Mouse (Mus musculus): ENCODE results near the gene Ust. TPM values are rescaled to one million over a fixed set of nuclear protein-coding genes. Genes with fewer than 3 reads are reported as not detected.
"Not testable (repeated sequence)": the region's sequence is repeated elsewhere in the genome, so short reads cannot be mapped to it uniquely, and the experiment has no call there.

Ust gene
- 0.54 TPM in 2 replicates for polyA plus RNA-seq (2015; fragmentation: Nextera tagmentation; extraction: Ambion mirVana)

- peak; percentile 70 for ATAC-seq (ENCODE audit: insufficient read depth)
- H3K27ac ChIP-seq (replicated peaks) = 0 out of 2 replicates have a peak within 1 kb of the TSS, but pooled peaks have one; percentile 14
- WGBS (ENCODE audit: insufficient replicate concordance) = under 1% methylated on average over 71 of the region's 78 CpGs
Observed at GRCm38 (mm10) chr10:8518141-8519013, at the start of gene Ust. TSS of gene Ust (minus strand) at chr10:8518825.

DNA sequence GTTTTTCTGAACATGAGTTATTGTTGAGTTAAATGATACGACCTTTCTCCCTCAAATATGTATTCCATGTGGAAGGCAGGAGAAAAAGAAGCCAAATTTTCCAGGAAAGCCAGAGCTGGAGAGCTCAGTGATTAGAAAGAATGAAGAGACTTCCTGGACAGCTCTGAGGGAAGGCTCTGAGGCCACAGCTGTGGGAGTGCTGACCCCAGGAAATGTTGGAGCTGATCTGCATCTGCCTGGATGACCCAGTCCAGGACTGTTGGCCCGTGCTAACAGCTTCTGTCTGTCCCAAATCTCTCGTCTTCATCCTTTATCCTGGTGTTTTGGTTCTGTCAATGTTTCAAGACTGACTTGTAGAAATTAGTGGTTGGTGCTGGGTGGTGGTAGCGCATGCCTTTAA lies 42.7 kb upstream of the Ust start:
- Histone ChIP-seq H3K27ac (replicated peaks) (no peak overlapping the region), H3K9ac (no peak overlapping the region), H3K9me3 (replicated peaks) (no peaks in the 10 kb centered on the region), H3K27me3 (no peaks in the 10 kb centered on the region), H3K4me3 (replicated peaks) (no peak overlapping the region), H3K4me1 (replicated peaks) (no peaks in the 10 kb centered on the region), H3K36me3 (replicated peaks) (no peaks in the 10 kb centered on the region), H3K4me2 (no peak overlapping the region)
- no peak for ATAC-seq (ENCODE audit: insufficient read depth)
- 42% methylated on average over 4 of the region's 4 CpGs for WGBS (ENCODE audit: insufficient replicate concordance)

More at GRCm38 (mm10) chr10:8518141-8519013, at the start of gene Ust:
- Histone ChIP-seq H3K9me3 (replicated peaks) (no peaks in the 10 kb centered on the region), H3K27me3 (peaks cover 49% of the 10 kb centered on the region), H3K36me3 (replicated peaks) (no peaks in the 10 kb centered on the region), H3K4me2 (peak within 1 kb of the TSS; percentile 67), H3K9ac (no peak within 1 kb of the TSS), H3K4me1 (replicated peaks) (no peaks in the 10 kb centered on the region), H3K4me3 (replicated peaks) (peak within 1 kb of the TSS; percentile 56)

GRCm38 (mm10) chr10:8559566-8559965 lies 40.9 kb upstream of the Ust start:
- H3K9me3 ChIP-seq (replicated peaks); H3K27me3 ChIP-seq; H3K36me3 ChIP-seq (replicated peaks); H3K9ac ChIP-seq; H3K4me3 ChIP-seq (replicated peaks); ATAC-seq (ENCODE audit: insufficient read depth); H3K4me2 ChIP-seq; H3K4me1 ChIP-seq (replicated peaks); H3K27ac ChIP-seq (replicated peaks): not testable (repeated sequence)
- WGBS (ENCODE audit: insufficient replicate concordance) = 59% methylated on average over 6 of the region's 6 CpGs

GRCm38 (mm10) chr10:8552239-8552638 lies 33.6 kb upstream of the Ust start:
- H3K4me1 ChIP-seq (replicated peaks) = not testable (repeated sequence)

DNA sequence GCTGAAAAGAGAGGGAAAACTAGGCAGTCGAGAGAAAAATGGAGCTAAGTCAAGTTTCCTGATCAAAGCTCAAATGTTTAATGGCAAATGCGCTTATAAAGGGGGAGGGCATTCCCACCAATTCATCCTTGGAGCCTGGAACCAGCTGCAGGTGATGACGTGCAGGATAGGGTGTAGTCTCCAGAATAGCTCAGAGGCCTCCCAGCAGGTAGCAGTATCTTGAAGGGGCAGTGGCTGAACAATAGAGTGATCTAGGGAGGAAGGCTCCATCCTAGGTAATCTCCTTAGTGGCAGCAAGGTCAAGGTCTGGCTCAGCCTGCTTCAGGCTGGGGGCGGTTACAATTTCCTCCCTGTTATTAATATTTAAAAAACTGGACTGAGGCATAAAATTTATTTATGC lies 33.0 kb upstream of the Ust start:
- H3K36me3 ChIP-seq (replicated peaks); ATAC-seq (ENCODE audit: insufficient read depth); H3K27ac ChIP-seq (replicated peaks); H3K9me3 ChIP-seq (replicated peaks); H3K4me1 ChIP-seq (replicated peaks); H3K4me2 ChIP-seq; H3K9ac ChIP-seq; H3K27me3 ChIP-seq; H3K4me3 ChIP-seq (replicated peaks): not testable (repeated sequence)
- 69% methylated on average over 4 of the region's 4 CpGs for WGBS (ENCODE audit: insufficient replicate concordance)

More at GRCm38 (mm10) chr10:8552239-8552638, 33.6 kb upstream of the Ust start:
- not testable (repeated sequence) for H3K36me3 ChIP-seq (replicated peaks); H3K9me3 ChIP-seq (replicated peaks); H3K4me3 ChIP-seq (replicated peaks); H3K27me3 ChIP-seq; ATAC-seq (ENCODE audit: insufficient read depth); H3K4me2 ChIP-seq; H3K9ac ChIP-seq; H3K27ac ChIP-seq (replicated peaks)

DNA sequence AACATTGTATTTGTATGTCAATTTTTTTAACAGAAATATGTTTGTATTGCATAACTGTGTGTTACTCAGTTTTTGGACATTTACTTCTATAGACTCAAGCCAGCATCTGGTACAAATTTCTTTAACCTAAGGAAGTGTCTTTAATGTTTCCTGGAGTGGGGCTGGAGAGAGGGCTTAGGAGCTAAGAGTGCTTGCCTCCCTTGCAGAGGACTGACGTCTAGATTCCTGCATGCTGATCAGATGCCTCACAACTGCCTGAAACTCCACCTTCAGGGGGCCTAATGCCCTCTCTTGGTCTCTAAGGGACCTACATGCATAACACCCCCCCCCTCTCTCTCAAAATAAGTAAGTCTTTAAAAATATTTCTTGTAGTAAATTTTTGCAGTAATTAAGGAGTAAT lies 22.9 kb upstream of the Ust start:
- ATAC-seq (ENCODE audit: insufficient read depth) = no peak
- Histone ChIP-seq H3K4me2 (no peak overlapping the region), H3K27me3 (no peaks in the 10 kb centered on the region), H3K9me3 (replicated peaks) (no peaks in the 10 kb centered on the region), H3K27ac (replicated peaks) (no peak overlapping the region), H3K4me1 (replicated peaks) (no peaks in the 10 kb centered on the region), H3K4me3 (replicated peaks) (no peak overlapping the region), H3K36me3 (replicated peaks) (no peaks in the 10 kb centered on the region), H3K9ac (no peak overlapping the region)
- 28% methylated on average over 1 of the region's 1 CpGs for WGBS (ENCODE audit: insufficient replicate concordance)

GRCm38 (mm10) chr10:8535445-8535844 lies 16.8 kb upstream of the Ust start:
- H3K4me3 ChIP-seq (replicated peaks) = no peak overlapping the region
- 21% methylated on average over 3 of the region's 3 CpGs for WGBS (ENCODE audit: insufficient replicate concordance)
- ATAC-seq (ENCODE audit: insufficient read depth) = no peak
- H3K27me3 ChIP-seq = no peaks in the 10 kb centered on the region
- no peak overlapping the region for H3K27ac ChIP-seq (replicated peaks)
- no peak overlapping the region for H3K4me2 ChIP-seq
- no peaks in the 10 kb centered on the region for H3K4me1 ChIP-seq (replicated peaks)
- H3K36me3 ChIP-seq (replicated peaks) = no peaks in the 10 kb centered on the region
- no peaks in the 10 kb centered on the region for H3K9me3 ChIP-seq (replicated peaks)
- H3K9ac ChIP-seq = no peak overlapping the region

- Histone ChIP-seq H3K4me2 (no peak overlapping the region), H3K27me3 (no peaks in the 10 kb centered on the region), H3K4me3 (replicated peaks) (no peak overlapping the region), H3K36me3 (replicated peaks) (no peaks in the 10 kb centered on the region), H3K4me1 (replicated peaks) (no peaks in the 10 kb centered on the region), H3K9me3 (replicated peaks) (no peaks in the 10 kb centered on the region), H3K9ac (no peak overlapping the region), H3K27ac (replicated peaks) (no peak overlapping the region)
- 56% methylated on average over 3 of the region's 3 CpGs for WGBS (ENCODE audit: insufficient replicate concordance)
- no peak for ATAC-seq (ENCODE audit: insufficient read depth)
Observed at GRCm38 (mm10) chr10:8531651-8532050, 13.0 kb upstream of the Ust start.

DNA sequence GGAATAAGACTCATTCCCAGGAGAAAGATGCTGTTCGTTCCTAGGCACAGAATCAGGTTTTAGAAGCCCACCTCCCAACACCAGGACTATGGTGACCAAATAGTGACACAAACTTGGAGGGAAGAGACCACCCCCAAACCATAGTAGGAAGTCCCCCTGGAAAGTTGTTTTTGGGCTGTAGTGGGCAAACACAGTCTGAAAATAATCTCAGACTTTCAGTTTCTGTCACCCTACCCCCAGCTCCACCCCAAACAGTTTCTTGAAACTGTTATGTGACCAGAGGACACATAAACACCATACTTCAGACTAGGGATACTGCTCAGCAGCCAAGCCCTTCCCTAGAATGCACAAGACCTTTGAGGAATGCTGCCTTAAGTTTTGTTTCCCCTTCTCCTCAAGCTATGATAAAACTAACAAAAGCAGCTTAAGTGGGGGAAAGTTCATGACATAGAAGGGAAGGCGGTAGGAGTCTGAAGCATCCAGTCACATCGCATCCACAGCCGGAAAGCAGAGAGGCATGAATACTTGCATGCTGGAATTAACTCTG lies 12.0 kb upstream of the Ust start:
- WGBS (ENCODE audit: insufficient replicate concordance) = 66% methylated on average over 4 of the region's 4 CpGs
- no peak for ATAC-seq (ENCODE audit: insufficient read depth)

GRCm38 (mm10) chr10:8529173-8529572 lies 10.5 kb upstream of the Ust start:
- Histone ChIP-seq H3K4me1 (replicated peaks) (no peaks in the 10 kb centered on the region), H3K27ac (replicated peaks) (no peak overlapping the region), H3K4me3 (replicated peaks) (no peak overlapping the region), H3K9me3 (replicated peaks) (no peaks in the 10 kb centered on the region), H3K36me3 (replicated peaks) (no peaks in the 10 kb centered on the region), H3K27me3 (no peaks in the 10 kb centered on the region), H3K4me2 (no peak overlapping the region), H3K9ac (no peak overlapping the region)
- 36% methylated on average over 7 of the region's 7 CpGs for WGBS (ENCODE audit: insufficient replicate concordance)
- ATAC-seq (ENCODE audit: insufficient read depth) = no peak

More for the DNA sequence above, 12.0 kb upstream of the Ust start:
- Histone ChIP-seq H3K36me3 (replicated peaks) (no peaks in the 10 kb centered on the region), H3K4me2 (no peak overlapping the region), H3K9me3 (replicated peaks) (no peaks in the 10 kb centered on the region), H3K9ac (no peak overlapping the region), H3K27ac (replicated peaks) (no peak overlapping the region), H3K4me3 (replicated peaks) (no peak overlapping the region), H3K27me3 (no peaks in the 10 kb centered on the region), H3K4me1 (replicated peaks) (no peaks in the 10 kb centered on the region)

- ATAC-seq (ENCODE audit: insufficient read depth) = no peak
- 0 out of 2 replicates have a peak, but pooled peaks cover 5% of the 10 kb centered on the region for H3K27me3 ChIP-seq
- no peaks in the 10 kb centered on the region for H3K4me1 ChIP-seq (replicated peaks)
- WGBS (ENCODE audit: insufficient replicate concordance) = 24% methylated on average over 1 of the region's 1 CpGs
- no peaks in the 10 kb centered on the region for H3K9me3 ChIP-seq (replicated peaks)
- H3K27ac ChIP-seq (replicated peaks) = no peak overlapping the region
- H3K4me2 ChIP-seq = no peak overlapping the region
- no peak overlapping the region for H3K4me3 ChIP-seq (replicated peaks)
- no peak overlapping the region for H3K9ac ChIP-seq
- H3K36me3 ChIP-seq (replicated peaks) = no peaks in the 10 kb centered on the region
Observed at GRCm38 (mm10) chr10:8525354-8525753, 6.7 kb upstream of the Ust start.

Measured in liver, embryonic 15.5 days (tissue).